Comparison of ENCODE assay signal across 18 mouse cellular contexts in the genomic region with DNA sequence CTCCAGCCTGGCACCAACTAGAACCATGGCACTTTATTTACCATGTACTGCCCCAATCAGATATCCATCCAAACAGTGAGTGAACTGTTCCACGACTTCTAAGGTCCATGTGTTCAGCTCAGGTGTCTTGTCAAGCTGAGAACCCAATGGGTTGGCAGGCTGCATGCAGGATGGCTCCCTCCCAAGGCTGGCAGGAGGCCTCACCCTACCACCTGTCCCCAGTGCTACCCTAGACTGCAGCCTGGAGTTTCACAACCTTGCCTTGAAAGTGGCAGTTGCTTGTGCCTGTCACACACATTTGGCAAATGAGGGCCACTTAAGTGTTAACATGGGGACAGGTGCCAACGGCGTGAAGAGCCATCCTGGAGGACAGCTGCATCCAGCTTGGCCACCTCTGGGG. TPM values are rescaled to one million over a fixed set of nuclear protein-coding genes. Genes with fewer than 3 reads are reported as not detected.
DNase-seq lines count a peak whose midpoint lies in the region; ATAC-seq lines count a peak whose summit lies in the region.
"Had no signal": no experiment of that assay in that cellular context is flagged by ENCODE, and none has a peak within 500 bp of the region (broad histone marks: within the 10 kb centered on the region; RNA-seq: fewer than 3 reads in every experiment).

No protein-coding gene starts in this region.

- no peak for DNase-seq in cerebellum, postnatal 4 days (ENCODE audit: low spot score in 2 of 2)
- peak; percentile 56 to 68 for DNase-seq in cerebellum, postnatal 10 days
- DNase-seq in gastrocnemius, adult 8-10 months (ENCODE audit: low spot score in 2 of 2), result peak; percentile 81 to 87
- peak; percentile 88 for DNase-seq in skeletal muscle tissue, adult 2 months (ENCODE audit: low read depth, low spot score)
- no peak for DNase-seq in layer of hippocampus, postnatal 25 days (ENCODE audit: extremely low spot score in 1 of 2, low spot score in 1 of 2)
- no peak for DNase-seq in heart, adult 18-20 months
- DNase-seq in heart, adult 11 months, result no peak
- DNase-seq: adrenal gland, adult 8-10 months; embryo, embryonic 11 days; heart, postnatal 14 days; layer of hippocampus, adult 9-11 months; lung, adult 18-20 months; right cerebral cortex, postnatal 25 days had no signal

- peak; percentile 58; the same call in 1 of the 2 replicates for ATAC-seq in cerebellum, adult (ENCODE audit: insufficient number of reproducible peaks, low FRiP score, low TSS enrichment)
- ATAC-seq: activated CD4-positive, CD25-positive, alpha-beta regulatory T cell, adult 4 months; forebrain, embryonic 15.5 days; intestine, postnatal 0 days; liver, embryonic 12.5 days had no signal

RNA-seq across cellular contexts. Expression of a gene that starts 44.8 kb away (rescaled TPM):
- total RNA-seq in gastrocnemius, adult 8-10 months (2022), result 1 to 10 TPM; 4.4 to 7.3 (median 5.9) TPM
- 10 to 100 TPM; 32.8 to 33.1 TPM for total RNA-seq in layer of hippocampus, postnatal 25 days (2021)
- total RNA-seq in heart, adult 18-20 months (2021), result 10 to 100 TPM in 1 of 2 experiments, 1 to 10 TPM in 1; 8.3 to 10.5 TPM

RNA-seq across cellular contexts. Expression of a gene that starts 52.7 kb away (rescaled TPM):
- total RNA-seq in gastrocnemius, adult 8-10 months (2022), result 1 to 10 TPM; 3.1 to 7.2 (median 6.2) TPM
- 100 to 1,000 TPM; 103 to 104 TPM for total RNA-seq in layer of hippocampus, postnatal 25 days (2021)
- total RNA-seq in heart, adult 18-20 months (2021), result 10 to 100 TPM; 12.2 to 12.7 TPM

RNA-seq across cellular contexts. Expression of a gene that starts 59.3 kb away (rescaled TPM):
- under 1 TPM; 0.48 to 0.99 (median 0.88) TPM for total RNA-seq in gastrocnemius, adult 8-10 months (2022)
- total RNA-seq in layer of hippocampus, postnatal 25 days (2021), result 1 to 10 TPM; 3.4 to 4.1 TPM
- total RNA-seq in heart, adult 18-20 months (2021), result 1 to 10 TPM; 6.8 to 7.9 TPM

Comparison
In these comparisons a context has a peak if more than half of its experiments do, and no peak if none do; other contexts are left out.
1. DNase-seq: peak in cerebellum, postnatal 10 days (2 of 2), gastrocnemius, adult 8-10 months (2 of 2) and skeletal muscle tissue, adult 2 months (single experiment); none in cerebellum, postnatal 4 days (0 of 2), layer of hippocampus, postnatal 25 days (0 of 2), heart, adult 18-20 months (0 of 2) and heart, adult 11 months (single experiment).
2. RNA of a gene that starts 52.7 kb away (total RNA-seq): 103 to 104 TPM in layer of hippocampus, postnatal 25 days; 12.2 to 12.7 TPM in heart, adult 18-20 months and 3.1 to 7.2 TPM in gastrocnemius, adult 8-10 months; every median in the first group is over 4 times any median in the second.